Mouse (Mus musculus) forebrain, embryonic 15.5 days (tissue): ENCODE results near the gene Serpinc1. TPM values are rescaled to one million over a fixed set of nuclear protein-coding genes. Genes with fewer than 3 reads are reported as not detected.
"Not testable (repeated sequence)": the region's sequence is repeated elsewhere in the genome, so short reads cannot be mapped to it uniquely, and the experiment has no call there.

ENCODE experiments used
- ATAC-seq: fragments of 200-750 bp; cut with Nextera tagmentation; replicated peaks from 2 replicates; pipeline ENCODE4 v1.8.0; 2017; ENCODE audit warnings: mild to moderate bottlenecking, moderate TSS enrichment, moderate library complexity
- H3K27ac ChIP-seq: fragments of 300-500 bp; sonication (generic); replicated peaks from 2 replicates; pipeline ENCODE4 v1.5.1; 2015; ENCODE audit warnings: mild to moderate bottlenecking, inconsistent platforms
- H3K27me3 ChIP-seq: fragments of 300-500 bp; sonication (generic); 2 replicates; pipeline ENCODE4 v1.6.1; 2015; ENCODE audit warnings: inconsistent platforms
- H3K36me3 ChIP-seq: fragments of 300-500 bp; sonication (generic); 2 replicates; pipeline ENCODE4 v1.6.1; 2015; ENCODE audit warnings: mild to moderate bottlenecking, inconsistent platforms
- H3K4me1 ChIP-seq: fragments of 300-500 bp; sonication (generic); 2 replicates; pipeline ENCODE4 v1.6.1; 2015; ENCODE audit warnings: inconsistent platforms
- H3K4me2 ChIP-seq: fragments of 300-500 bp; sonication (generic); replicated peaks from 2 replicates; pipeline ENCODE4 v1.6.1; 2015; ENCODE audit warnings: mild to moderate bottlenecking, inconsistent platforms
- H3K4me3 ChIP-seq: fragments of 300-500 bp; sonication (generic); 2 replicates; pipeline ENCODE4 v1.5.1; 2015; ENCODE audit warnings: mild to moderate bottlenecking, inconsistent platforms
- H3K9ac ChIP-seq: fragments of 300-500 bp; sonication (generic); replicated peaks from 2 replicates; pipeline ENCODE4 v1.6.1; 2015; ENCODE audit warnings: mild to moderate bottlenecking, inconsistent platforms
- H3K9me3 ChIP-seq: fragments of 300-500 bp; sonication (generic); 2 replicates; pipeline ENCODE4 v1.6.1; 2016; ENCODE audit warnings: inconsistent platforms
- WGBS: fragments of 180-500 bp; shearing (Covaris S2); methylation state at CpG from one replicate; pipeline ENCODE4 v1.1.7; 2015; ENCODE audit warnings: mixed read lengths; 5-methylcytosine and 5-hydroxymethylcytosine counted together
- polyA plus RNA-seq: library from polyadenylated mRNA; unstranded; fragments of >200 nt; fragmentation: Nextera tagmentation; extraction: Ambion mirVana; gene quantifications from 2 replicates; pipeline ENCODE4 v1.2.1, GENCODE M21; 2015

The Serpinc1 gene
- polyA plus RNA-seq, 1 experiment from 2014 or later, result 3.8 TPM

DNA sequence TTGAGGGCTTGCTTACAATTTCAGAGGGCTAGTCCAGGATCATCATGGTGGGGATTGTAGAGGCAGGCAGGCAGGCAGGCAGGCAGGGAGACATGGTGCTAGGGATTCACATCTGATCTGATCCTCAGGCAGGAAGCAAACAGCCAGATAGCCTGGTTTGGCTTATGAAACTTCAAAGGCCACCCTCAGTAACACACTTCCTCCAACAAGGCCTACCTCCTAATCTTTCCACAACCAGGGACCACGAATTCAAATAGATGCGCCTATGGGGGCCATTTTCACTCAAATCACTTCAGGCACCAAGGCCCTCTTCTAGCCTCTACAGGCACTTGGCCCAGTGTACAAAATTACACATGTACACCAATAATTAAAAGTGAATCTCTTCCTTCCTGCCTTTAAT, 48.8 kb downstream of the Serpinc1 start:
- Histone ChIP-seq H3K4me3 (no peak overlapping the region), H3K36me3 (peaks cover 42% of the 10 kb centered on the region), H3K4me2 (no peak overlapping the region), H3K27ac (no peak overlapping the region), H3K27me3 (no peaks in the 10 kb centered on the region), H3K4me1 (peaks cover 6% of the 10 kb centered on the region; the same call in 1 of the 2 replicates), H3K9ac (no peak overlapping the region), H3K9me3 (no peaks in the 10 kb centered on the region)
- WGBS, result 88% methylated on average over 2 of the region's 2 CpGs
- no peak for ATAC-seq

DNA sequence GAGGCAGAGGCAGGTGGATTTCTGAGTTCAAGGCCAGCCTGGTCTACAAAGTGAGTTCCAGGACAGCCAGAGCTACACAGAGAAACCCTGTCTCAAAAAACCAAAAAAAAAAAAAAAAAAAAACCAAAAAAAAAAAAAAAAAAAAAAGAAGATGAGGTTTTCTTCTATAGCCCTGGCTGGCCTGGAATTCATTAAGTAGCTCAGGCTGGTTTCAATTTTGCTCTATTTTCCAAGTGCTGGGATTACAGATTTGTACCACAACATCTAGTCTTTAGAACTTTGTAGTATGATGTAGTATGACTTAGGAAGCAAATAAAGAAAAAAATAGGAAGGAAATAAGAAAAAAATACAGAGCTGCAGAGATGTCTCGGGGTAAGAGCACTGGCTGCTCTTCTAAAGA, 50.0 kb downstream of the Serpinc1 start:
- not testable (repeated sequence) for H3K9ac ChIP-seq, H3K4me3 ChIP-seq, H3K27me3 ChIP-seq, H3K27ac ChIP-seq, H3K4me2 ChIP-seq, ATAC-seq, H3K9me3 ChIP-seq, H3K4me1 ChIP-seq
- H3K36me3 ChIP-seq, result peaks cover 46% of the 10 kb centered on the region
- 87% methylated on average over 1 of the region's 1 CpGs for WGBS

- Histone ChIP-seq H3K9ac (no peak overlapping the region), H3K9me3 (no peaks in the 10 kb centered on the region), H3K4me1 (peaks cover 15% of the 10 kb centered on the region), H3K27ac (no peak overlapping the region), H3K4me2 (no peak overlapping the region), H3K27me3 (no peaks in the 10 kb centered on the region), H3K4me3 (no peak overlapping the region), H3K36me3 (peaks cover 43% of the 10 kb centered on the region)
- no peak for ATAC-seq
- 96% methylated on average over 3 of the region's 3 CpGs for WGBS
Measured at GRCm38 (mm10) chr1:161030058-161030457, 51.7 kb downstream of the Serpinc1 start.

DNA sequence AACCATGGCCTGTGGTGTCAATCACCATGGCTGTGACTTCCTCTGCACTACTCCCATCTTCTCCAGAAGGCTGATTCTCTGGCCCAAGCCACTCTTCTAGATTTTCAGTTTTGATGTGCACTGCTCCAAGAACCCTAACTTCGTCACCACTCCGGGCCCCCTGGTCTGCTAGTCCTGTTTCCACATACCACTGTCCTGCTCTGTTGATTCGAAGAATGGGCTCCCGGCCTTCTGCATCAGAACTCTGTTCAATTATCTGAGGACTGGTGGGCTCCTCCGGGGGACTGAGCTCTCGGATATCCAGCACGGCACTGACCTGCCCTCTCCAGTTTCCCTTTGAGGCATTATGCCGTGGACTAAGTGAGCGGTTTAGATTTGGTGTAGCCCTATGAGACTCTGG, 53.5 kb downstream of the Serpinc1 start:
- no peak overlapping the region for H3K27ac ChIP-seq
- peaks cover 34% of the 10 kb centered on the region for H3K36me3 ChIP-seq
- H3K4me3 ChIP-seq, result no peak overlapping the region
- H3K9me3 ChIP-seq, result no peaks in the 10 kb centered on the region
- no peaks in the 10 kb centered on the region for H3K27me3 ChIP-seq
- H3K4me2 ChIP-seq, result no peak overlapping the region
- H3K4me1 ChIP-seq, result peaks cover 20% of the 10 kb centered on the region
- no peak for ATAC-seq
- H3K9ac ChIP-seq, result no peak overlapping the region
- 93% methylated on average over 9 of the region's 9 CpGs for WGBS

- Histone ChIP-seq H3K27me3 (no peaks in the 10 kb centered on the region), H3K9ac (no peak overlapping the region), H3K4me1 (peaks cover 23% of the 10 kb centered on the region), H3K4me3 (no peak overlapping the region), H3K9me3 (no peaks in the 10 kb centered on the region), H3K27ac (no peak overlapping the region), H3K4me2 (no peak overlapping the region), H3K36me3 (peaks cover 32% of the 10 kb centered on the region)
- no peak for ATAC-seq
- WGBS, result 93% methylated on average over 7 of the region's 7 CpGs
Measured at GRCm38 (mm10) chr1:161032345-161032744, 54.0 kb downstream of the Serpinc1 start.

- peak overlapping the region; percentile 92 for H3K27ac ChIP-seq
- peak overlapping the region; percentile 50 for H3K4me2 ChIP-seq
- WGBS, result 2% methylated on average over 21 of the region's 21 CpGs
- peak overlapping the region; percentile 76 for H3K4me3 ChIP-seq
- peaks cover 34% of the 10 kb centered on the region for H3K4me1 ChIP-seq
- peak overlapping the region; percentile 90 for H3K9ac ChIP-seq
- no peak for ATAC-seq
- H3K36me3 ChIP-seq, result peaks cover 45% of the 10 kb centered on the region
- H3K27me3 ChIP-seq, result no peaks in the 10 kb centered on the region
- H3K9me3 ChIP-seq, result no peaks in the 10 kb centered on the region
Measured at GRCm38 (mm10) chr1:161033856-161034434, 55.6 kb downstream of the Serpinc1 start.

DNA sequence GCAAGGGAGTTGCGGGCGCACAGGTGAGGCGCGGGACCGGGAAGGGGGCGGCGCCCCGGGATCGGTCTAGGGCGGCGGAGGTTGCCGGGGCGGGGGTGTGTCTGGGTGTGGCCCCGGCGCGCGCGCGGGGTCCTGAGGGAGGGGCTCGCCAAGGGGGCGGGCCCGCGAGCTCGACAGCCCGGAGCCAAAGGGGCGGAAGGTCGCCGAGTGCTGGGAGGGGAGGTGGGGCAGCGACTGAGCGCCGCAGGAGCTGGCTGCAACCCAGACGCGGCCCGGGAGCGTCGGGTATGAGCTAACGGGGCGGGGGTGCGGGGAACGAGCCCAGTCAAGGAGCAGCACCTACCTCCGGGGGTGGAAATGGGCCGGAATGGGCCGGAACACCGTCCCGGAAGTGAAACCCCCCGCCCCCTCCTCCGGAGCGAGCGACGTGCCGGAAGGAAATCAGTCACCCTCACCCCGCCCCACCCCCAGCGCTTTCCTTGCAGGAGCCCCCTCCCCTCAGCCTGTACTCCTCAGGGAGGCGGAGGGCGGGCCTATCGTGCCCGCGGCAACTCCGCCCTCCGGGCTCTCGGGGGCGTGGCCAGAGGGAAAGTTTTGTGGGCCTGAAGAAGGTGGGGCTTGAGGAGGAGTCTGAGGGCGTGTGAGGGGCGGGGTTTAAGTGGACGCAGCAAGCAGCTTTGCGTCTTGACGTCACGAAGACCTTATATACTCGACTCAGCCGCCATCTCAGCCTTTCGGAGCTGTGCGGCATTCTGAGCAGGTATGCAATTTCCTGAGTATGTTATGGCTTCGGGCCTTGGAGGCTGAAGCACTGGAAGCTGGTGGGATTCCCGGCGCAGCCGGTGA, 56.3 kb downstream of the Serpinc1 start, which contains the start of gene Zbtb37:
TSS of gene Zbtb37 (minus strand) at position 415 of the 846 bp plus-strand sequence.
- ATAC-seq, result peak; percentile 93
- peak within 1 kb of the TSS; percentile 90 for H3K9ac ChIP-seq
- H3K27ac ChIP-seq, result peak within 1 kb of the TSS; percentile 92
- under 1% methylated on average over 71 of the region's 76 CpGs for WGBS
- peaks cover 34% of the 10 kb centered on the region for H3K4me1 ChIP-seq
- H3K4me3 ChIP-seq, result peak within 1 kb of the TSS; percentile 76
- no peaks in the 10 kb centered on the region for H3K9me3 ChIP-seq
- peak within 1 kb of the TSS; percentile 79 for H3K4me2 ChIP-seq
- peaks cover 48% of the 10 kb centered on the region for H3K36me3 ChIP-seq
- H3K27me3 ChIP-seq, result no peaks in the 10 kb centered on the region

DNA sequence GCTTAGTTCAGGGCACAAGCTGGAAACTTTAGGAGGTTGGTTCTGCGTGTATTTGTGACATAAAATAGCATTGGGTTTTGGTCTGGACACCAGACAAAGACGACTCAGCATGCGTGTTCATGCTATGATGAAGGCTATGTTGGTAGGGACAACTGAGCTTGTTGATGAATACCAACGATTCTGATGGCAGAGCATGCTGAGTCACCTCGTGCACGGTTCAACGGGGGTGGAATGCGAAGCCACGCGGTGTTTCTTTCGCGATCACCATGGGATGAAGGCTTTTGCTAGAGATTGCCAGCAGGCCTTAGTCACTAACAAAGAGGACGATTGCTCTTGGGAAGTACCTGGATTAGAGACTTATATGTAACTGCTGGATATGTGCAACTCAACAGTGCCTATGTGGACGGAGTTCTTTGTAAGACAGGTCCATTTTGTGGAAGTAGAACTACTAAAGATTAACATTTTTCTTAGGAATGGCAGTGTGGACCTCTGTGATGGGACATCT, 56.9 kb downstream of the Serpinc1 start:
- Histone ChIP-seq H3K4me3 (peak overlapping the region; percentile 76), H3K36me3 (peaks cover 48% of the 10 kb centered on the region), H3K27me3 (no peaks in the 10 kb centered on the region), H3K4me1 (peaks cover 34% of the 10 kb centered on the region), H3K9ac (peak overlapping the region; percentile 90), H3K4me2 (peak overlapping the region; percentile 79), H3K9me3 (no peaks in the 10 kb centered on the region), H3K27ac (peak overlapping the region; percentile 92)
- 0% methylated on average over 14 of the region's 14 CpGs for WGBS
- peak; percentile 39 for ATAC-seq

DNA sequence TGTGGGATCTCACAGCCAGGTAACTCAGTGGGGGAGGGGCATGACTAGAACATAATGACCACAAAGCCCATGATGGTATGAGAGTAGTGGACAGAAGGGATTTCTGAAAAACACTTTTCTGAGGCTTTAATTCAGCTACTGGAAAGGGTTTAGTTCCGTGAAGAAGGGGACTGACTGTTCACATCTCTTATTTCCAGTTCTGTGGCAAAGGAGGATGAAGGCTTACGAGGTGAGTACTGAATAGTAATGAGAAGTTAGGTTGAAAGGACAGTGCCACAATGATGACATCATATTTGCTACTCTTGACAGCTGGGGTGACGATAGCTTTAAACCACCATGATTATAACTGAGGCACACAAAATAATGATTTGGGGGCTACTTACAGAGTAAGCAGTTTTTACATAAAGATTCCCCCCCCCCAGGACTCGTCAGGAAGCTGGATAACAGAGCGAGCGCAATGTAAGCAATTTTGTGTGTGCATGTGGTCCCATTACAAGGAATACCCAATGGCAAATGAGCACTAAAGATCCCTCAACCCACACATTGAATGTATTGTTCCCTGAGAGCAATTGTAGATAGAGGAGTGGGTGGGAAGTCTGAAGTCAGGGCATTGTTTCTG, 57.5 kb downstream of the Serpinc1 start:
- ATAC-seq, result no peak
- Histone ChIP-seq H3K9me3 (no peaks in the 10 kb centered on the region), H3K27ac (peak overlapping the region; percentile 92), H3K4me2 (peak overlapping the region; percentile 79), H3K4me1 (peaks cover 34% of the 10 kb centered on the region), H3K4me3 (peak overlapping the region; percentile 76), H3K36me3 (peaks cover 47% of the 10 kb centered on the region), H3K9ac (peak overlapping the region; percentile 90), H3K27me3 (no peaks in the 10 kb centered on the region)
- 0% methylated on average over 6 of the region's 6 CpGs for WGBS

DNA sequence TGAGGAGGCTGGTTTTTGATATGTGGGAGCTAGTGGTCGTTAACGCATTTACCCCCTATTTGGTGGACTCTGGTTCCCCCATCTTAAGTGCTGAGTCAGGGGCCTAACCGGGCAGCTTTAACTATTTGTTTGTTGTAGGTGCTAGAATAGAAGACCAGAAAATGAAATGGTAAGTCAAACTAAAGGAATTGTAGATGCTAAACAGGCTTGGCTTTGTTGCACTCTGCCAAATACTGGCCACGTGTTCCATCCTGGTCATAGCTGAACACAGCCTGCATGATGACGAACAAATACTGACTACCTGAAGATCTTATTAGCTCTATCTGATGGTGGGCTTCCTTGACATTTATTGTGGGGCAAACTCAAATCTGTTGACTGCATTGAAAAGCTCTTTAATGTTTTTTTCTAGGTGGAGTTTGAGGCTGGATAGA, 58.0 kb downstream of the Serpinc1 start:
- Histone ChIP-seq H3K27ac (peak overlapping the region; percentile 92), H3K27me3 (no peaks in the 10 kb centered on the region), H3K4me1 (peaks cover 29% of the 10 kb centered on the region), H3K9ac (peak overlapping the region; percentile 90), H3K9me3 (no peaks in the 10 kb centered on the region), H3K4me2 (peak overlapping the region; percentile 79), H3K4me3 (peak overlapping the region; percentile 76), H3K36me3 (peaks cover 45% of the 10 kb centered on the region)
- 0% methylated on average over 5 of the region's 5 CpGs for WGBS
- ATAC-seq, result no peak

- ATAC-seq, result no peak
- Histone ChIP-seq H3K27ac (peak overlapping the region; percentile 92; the same call in 1 of the 2 replicates), H3K4me3 (peak overlapping the region; percentile 76), H3K9me3 (no peaks in the 10 kb centered on the region), H3K4me1 (peaks cover 28% of the 10 kb centered on the region), H3K27me3 (no peaks in the 10 kb centered on the region), H3K4me2 (peak overlapping the region; percentile 79), H3K36me3 (peaks cover 45% of the 10 kb centered on the region), H3K9ac (peak overlapping the region; percentile 90)
- 0% methylated on average over 1 of the region's 1 CpGs for WGBS
Measured at GRCm38 (mm10) chr1:161037026-161037425, 58.6 kb downstream of the Serpinc1 start.

DNA sequence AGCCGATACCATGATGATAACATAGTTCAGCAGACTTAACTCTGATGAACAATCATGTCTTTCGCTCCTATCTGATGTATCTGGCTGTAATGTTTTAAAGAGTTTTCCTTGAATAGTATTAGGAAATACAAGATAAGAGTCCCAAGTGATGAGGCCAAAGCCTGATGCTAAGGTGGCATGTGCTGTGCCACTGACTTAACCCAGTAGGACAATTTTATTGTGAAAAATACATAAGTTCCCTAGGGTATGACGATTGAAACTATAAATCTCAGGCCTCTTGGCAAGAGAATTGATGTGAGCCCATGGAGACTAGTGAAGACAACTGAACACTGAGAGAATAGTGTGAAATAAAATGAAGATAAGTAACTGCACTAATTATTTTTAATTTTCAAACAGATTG, 59.2 kb downstream of the Serpinc1 start:
- 29% methylated on average over 3 of the region's 3 CpGs for WGBS
- ATAC-seq, result no peak
- H3K27ac ChIP-seq, result no peak overlapping the region

More for the DNA sequence above, 59.2 kb downstream of the Serpinc1 start:
- Histone ChIP-seq H3K27me3 (no peaks in the 10 kb centered on the region), H3K36me3 (peaks cover 42% of the 10 kb centered on the region), H3K9ac (peak overlapping the region; percentile 28), H3K4me2 (peak overlapping the region; percentile 79), H3K4me1 (peaks cover 28% of the 10 kb centered on the region), H3K9me3 (no peaks in the 10 kb centered on the region), H3K4me3 (peak overlapping the region; percentile 13)
